Mouse (Mus musculus) myocyte (in vitro differentiated cells): ENCODE measurements at regions not wholly inside any gene's neighbourhood (a gene's known extent, or its start where the extent isn't known, plus 50 kb on each side); places are given as distances from the start of the nearest gene placed in this dataset.

Experiments used
- H3K27me3 ChIP-seq: one replicate; pipeline ENCODE4 v1.6.1; 2011; ENCODE audit not compliant: control insufficient read depth, insufficient read depth, insufficient read length
- H3K36me3 ChIP-seq: one replicate; pipeline ENCODE4 v1.6.1; 2011; ENCODE audit not compliant: control insufficient read depth, insufficient read depth
- H3K4me2 ChIP-seq: one replicate; pipeline ENCODE4 v1.6.1; 2011; ENCODE audit warnings: low read depth, control low read depth
- H3K4me3 ChIP-seq: one replicate; pipeline ENCODE4 v1.5.1; 2011; ENCODE audit warnings: mild to moderate bottlenecking, control low read depth, moderate library complexity
- H3K79me2 ChIP-seq: one replicate; pipeline ENCODE4 v1.6.1; 2011; ENCODE audit not compliant: control insufficient read depth, insufficient read depth
- H3ac ChIP-seq: one replicate; pipeline ENCODE4 v1.6.1; 2011; ENCODE audit not compliant: control insufficient read depth, insufficient read length
- CEBPB ChIP-seq: IDR thresholded peaks from 2 replicates; pipeline ENCODE4 v1.6.1; 2011; ENCODE audit warnings: mild to moderate bottlenecking, moderate library complexity; ENCODE audit not compliant: poor library complexity, insufficient read depth, severe bottlenecking
- E2F4 ChIP-seq: IDR thresholded peaks from one replicate; pipeline ENCODE4 v1.6.1; 2011; ENCODE audit warnings: mild to moderate bottlenecking, control low read depth, moderate library complexity; ENCODE audit not compliant: insufficient read depth
- MAX ChIP-seq: IDR thresholded peaks from one replicate; pipeline ENCODE4 v1.6.1; 2011; ENCODE audit warnings: low read depth, mild to moderate bottlenecking, control low read depth
- MYOD1 ChIP-seq, 3 experiments: IDR thresholded peaks; one replicate each; pipeline ENCODE4 v1.6.1; 2011; ENCODE audit warnings: control low read depth in 2 of 3, low read depth in 2 of 3, mild to moderate bottlenecking in 2 of 3, moderate library complexity in 1 of 3; ENCODE audit not compliant: insufficient read length in 2 of 3, control insufficient read depth in 1 of 3
- MYOG ChIP-seq, 3 experiments: IDR thresholded peaks; one replicate each; pipeline ENCODE4 v1.6.1; 2011; ENCODE audit warnings: control low read depth in 2 of 3, low read depth in 2 of 3, mild to moderate bottlenecking in 2 of 3; ENCODE audit not compliant: insufficient read length in 2 of 3, control insufficient read depth in 1 of 3, insufficient read depth in 1 of 3
- POLR2A ChIP-seq: IDR thresholded peaks from one replicate; pipeline ENCODE4 v1.6.1; 2011; ENCODE audit warnings: low read depth, mild to moderate bottlenecking, control low read depth, moderate library complexity; ENCODE audit not compliant: insufficient read length
- POLR2AphosphoS2 ChIP-seq: IDR thresholded peaks from one replicate; pipeline ENCODE4 v1.6.1; 2011; ENCODE audit warnings: low read depth, control low read depth; ENCODE audit not compliant: insufficient read length
- REST ChIP-seq: IDR thresholded peaks from one replicate; pipeline ENCODE4 v1.6.1; 2011; ENCODE audit warnings: mild to moderate bottlenecking, control low read depth, moderate library complexity; ENCODE audit not compliant: insufficient read depth, insufficient read length
- SRF ChIP-seq: IDR thresholded peaks from one replicate; pipeline ENCODE4 v1.6.1; 2011; ENCODE audit warnings: low read depth; ENCODE audit not compliant: control insufficient read depth, insufficient read length
- TCF12 ChIP-seq: IDR thresholded peaks from one replicate; pipeline ENCODE4 v1.6.1; 2011; ENCODE audit warnings: mild to moderate bottlenecking, control low read depth; ENCODE audit not compliant: poor library complexity, insufficient read depth, severe bottlenecking
- TCF3 ChIP-seq: IDR thresholded peaks from one replicate; pipeline ENCODE4 v1.6.1; 2011; ENCODE audit warnings: low read depth, control low read depth; ENCODE audit not compliant: insufficient read length
- USF1 ChIP-seq: IDR thresholded peaks from one replicate; pipeline ENCODE4 v1.6.1; 2011; ENCODE audit warnings: low read depth, mild to moderate bottlenecking, control low read depth, moderate library complexity

- Histone ChIP-seq H3K36me3 (no peaks in the 10 kb centered on the region), H3K79me2 (no peaks in the 10 kb centered on the region), H3K4me3 (no peak overlapping the region), H3ac (no peak overlapping the region), H3K27me3 (no peaks in the 10 kb centered on the region), H3K4me2 (no peak overlapping the region)
- TF ChIP-seq TCF3 (no peak), MAX (no peak), REST (no peak), MYOD1 (IDR thresholded peaks at IDR 0.05; ENCODE audit: control insufficient read depth in 1 of 3, insufficient read length in 2 of 3, low read depth in 2 of 3) (no peak), MYOG (IDR thresholded peaks at IDR 0.05; ENCODE audit: control insufficient read depth in 1 of 3, insufficient read depth in 1 of 3, insufficient read length in 2 of 3, low read depth in 2 of 3) (no peak), USF1 (no peak)
These were observed 295.5 kb downstream of the Foxo1 start for GRCm38 (mm10) chr3:52563595-52563994.

DNA sequence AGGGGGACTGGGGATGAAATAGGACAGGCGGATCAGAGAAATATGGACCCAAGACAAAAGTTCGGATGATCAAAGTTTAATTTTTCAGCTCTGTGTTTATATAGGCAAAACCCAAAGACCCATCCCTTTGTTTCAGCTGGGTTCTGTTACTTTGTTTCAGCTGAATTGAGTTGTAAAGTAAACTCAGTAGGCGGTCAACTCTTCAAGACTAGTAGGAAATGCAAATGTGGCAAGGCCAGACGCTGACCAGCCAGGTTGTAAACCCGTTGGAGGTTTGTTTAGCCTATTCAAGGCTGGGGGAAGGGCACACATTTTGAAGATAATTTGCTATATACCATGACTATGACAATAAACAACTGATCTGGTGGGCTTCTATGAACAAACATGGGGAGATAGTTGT lies 294.7 kb downstream of the Foxo1 start:
- TF ChIP-seq CEBPB (no peak), POLR2AphosphoS2 (no peak), USF1 (no peak), TCF3 (no peak), MYOG (IDR thresholded peaks at IDR 0.05; ENCODE audit: control insufficient read depth in 1 of 3, insufficient read depth in 1 of 3, insufficient read length in 2 of 3, low read depth in 2 of 3) (no peak), MAX (no peak), SRF (no peak), REST (no peak), MYOD1 (IDR thresholded peaks at IDR 0.05; ENCODE audit: control insufficient read depth in 1 of 3, insufficient read length in 2 of 3, low read depth in 2 of 3) (no peak), E2F4 (no peak)
- Histone ChIP-seq H3K36me3 (no peaks in the 10 kb centered on the region), H3K27me3 (no peaks in the 10 kb centered on the region), H3K4me2 (no peak overlapping the region), H3K4me3 (no peak overlapping the region), H3K79me2 (no peaks in the 10 kb centered on the region), H3ac (no peak overlapping the region)

GRCm38 (mm10) chr3:52559481-52559880 lies 291.3 kb downstream of the Foxo1 start:
- no peaks in the 10 kb centered on the region for H3K27me3 ChIP-seq
- no peaks in the 10 kb centered on the region for H3K79me2 ChIP-seq
- TF ChIP-seq MAX (no peak), CEBPB (no peak), POLR2AphosphoS2 (no peak), MYOD1 (IDR thresholded peaks at IDR 0.05; ENCODE audit: control insufficient read depth in 1 of 3, insufficient read length in 2 of 3, low read depth in 2 of 3) (no peak), TCF3 (no peak), E2F4 (no peak), TCF12 (no peak), SRF (no peak), USF1 (no peak), MYOG (IDR thresholded peaks at IDR 0.05; ENCODE audit: control insufficient read depth in 1 of 3, insufficient read depth in 1 of 3, insufficient read length in 2 of 3, low read depth in 2 of 3) (no peak), POLR2A (no peak), REST (no peak)
- no peaks in the 10 kb centered on the region for H3K36me3 ChIP-seq
- no peak overlapping the region for H3ac ChIP-seq
- H3K4me2 ChIP-seq = no peak overlapping the region
- H3K4me3 ChIP-seq = no peak overlapping the region

DNA sequence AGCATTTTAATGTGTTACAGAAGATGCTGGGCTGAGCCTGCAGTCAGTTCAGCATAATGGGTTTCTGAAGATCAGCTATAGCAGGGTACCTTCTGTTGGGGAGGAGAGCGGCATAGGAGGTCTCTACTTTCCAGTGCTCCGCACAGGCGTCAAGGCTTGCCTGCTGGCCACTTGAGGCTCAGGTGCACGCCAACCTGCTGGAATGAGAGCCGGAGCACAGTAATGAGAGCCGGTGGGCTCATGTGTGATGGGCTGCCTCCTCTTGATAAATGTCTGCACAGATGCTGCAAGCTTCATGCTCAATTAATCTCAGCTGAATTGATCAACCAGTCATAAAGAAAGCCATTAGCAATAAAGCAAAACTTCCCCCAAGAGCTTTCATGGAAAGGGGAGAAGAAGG lies 290.6 kb downstream of the Foxo1 start:
- no peak for TF ChIP-seq REST
- no peak for TF ChIP-seq TCF12
- no peak for TF ChIP-seq MYOG (IDR thresholded peaks at IDR 0.05; ENCODE audit: control insufficient read depth in 1 of 3, insufficient read depth in 1 of 3, insufficient read length in 2 of 3, low read depth in 2 of 3)
- TF ChIP-seq MYOD1 (IDR thresholded peaks at IDR 0.05; ENCODE audit: control insufficient read depth in 1 of 3, insufficient read length in 2 of 3, low read depth in 2 of 3) = no peak
- no peak overlapping the region for H3K4me2 ChIP-seq
- H3K27me3 ChIP-seq = no peaks in the 10 kb centered on the region
- H3K36me3 ChIP-seq = no peaks in the 10 kb centered on the region
- H3ac ChIP-seq = no peak overlapping the region
- H3K79me2 ChIP-seq = no peaks in the 10 kb centered on the region
- H3K4me3 ChIP-seq = no peak overlapping the region

DNA sequence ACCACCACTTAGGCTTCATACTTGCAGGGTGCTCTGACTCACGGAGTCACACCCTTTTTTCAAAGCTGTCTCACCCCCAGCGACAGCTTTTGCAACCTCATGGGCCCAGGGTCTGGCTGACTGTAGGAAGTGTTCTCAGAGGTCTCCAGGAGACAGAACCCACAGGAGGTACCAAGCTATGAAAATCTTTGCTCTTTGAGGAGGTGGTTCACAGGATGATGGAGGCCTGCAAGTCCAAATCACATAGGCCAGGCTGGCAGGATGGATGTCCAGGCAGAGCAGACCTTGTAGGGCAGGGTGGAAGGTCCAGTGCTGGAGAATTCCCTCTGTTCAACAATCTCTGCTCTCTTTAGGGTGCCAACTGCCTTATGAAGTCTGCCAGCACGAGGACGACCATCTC lies 289.2 kb downstream of the Foxo1 start:
- Histone ChIP-seq H3ac (no peak overlapping the region), H3K27me3 (no peaks in the 10 kb centered on the region), H3K36me3 (no peaks in the 10 kb centered on the region), H3K79me2 (no peaks in the 10 kb centered on the region), H3K4me2 (peak overlapping the region; percentile 44), H3K4me3 (no peak overlapping the region)
- TF ChIP-seq MYOD1 (IDR thresholded peaks at IDR 0.05; ENCODE audit: control insufficient read depth in 1 of 3, insufficient read length in 2 of 3, low read depth in 2 of 3) = no peak
- TF ChIP-seq TCF12 = no peak
- no peak for TF ChIP-seq POLR2AphosphoS2
- no peak for TF ChIP-seq POLR2A
- 0 out of 2 replicates have a peak, but pooled peaks have one; percentile 25 for TF ChIP-seq CEBPB
- TF ChIP-seq MYOG (IDR thresholded peaks at IDR 0.05; ENCODE audit: control insufficient read depth in 1 of 3, insufficient read depth in 1 of 3, insufficient read length in 2 of 3, low read depth in 2 of 3) = no peak
